Mouse (Mus musculus) frontal cortex, postnatal 14 days (tissue): Measurements from ENCODE around the gene Olfr809.

Experiments
- DNase-seq, 2 experiments: peaks; one replicate each; pipeline ENCODE4 v3.0.0; 2022; ENCODE audit warnings: low spot score in 2 of 2

Gene Olfr809

DNA sequence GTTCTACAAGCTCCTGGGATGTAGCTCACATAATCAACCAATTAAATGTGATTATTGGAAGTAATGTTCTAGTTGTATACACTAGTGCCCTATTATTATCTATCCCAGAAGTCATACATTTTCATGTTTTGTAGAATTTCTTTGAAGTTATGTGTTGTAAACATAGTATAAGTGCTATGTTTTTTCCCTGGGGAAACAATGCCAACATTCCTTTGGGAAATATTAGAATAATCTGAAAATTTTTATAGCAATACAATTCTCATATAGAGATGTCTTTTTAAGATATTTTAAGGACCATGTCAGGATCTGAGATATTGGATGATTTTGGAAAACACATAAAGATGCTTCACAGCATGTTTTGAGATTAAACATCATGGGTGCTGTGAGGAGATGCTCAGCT lies at the start of gene Olfr809:
TSS of gene Olfr809 (plus strand) at position 301 of the 400 bp plus-strand sequence.
- DNase-seq, result no peak

GRCm38 (mm10) chr10:129729275-129729674 lies 45.2 kb upstream of the Olfr809 start, which contains the start of gene Olfr805:
Gene Olfr805, minus strand, starts transcription at chr10:129729375.
- DNase-seq, result no peak

- DNase-seq, result no peak
These were observed 32.6 kb upstream of the Olfr809 start, which contains the start of gene Olfr806 for GRCm38 (mm10) chr10:129741821-129742220. Gene Olfr806, minus strand, starts transcription at chr10:129741921.

GRCm38 (mm10) chr10:129757693-129758092 lies 16.7 kb upstream of the Olfr809 start, which contains the start of gene Olfr807:
Gene Olfr807, minus strand, starts transcription at chr10:129757793.
- DNase-seq, result no peak

GRCm38 (mm10) chr10:129765182-129765581 lies 9.3 kb upstream of the Olfr809 start, which contains the start of gene Olfr808:
Gene Olfr808, plus strand, starts transcription at chr10:129765482.
- DNase-seq, result no peak

GRCm38 (mm10) chr10:129778123-129778522 lies 3.7 kb downstream of the Olfr809 start:
- no peak for DNase-seq

- DNase-seq, result no peak
These were observed 20.4 kb downstream of the Olfr809 start, which contains the start of gene Olfr810 for GRCm38 (mm10) chr10:129794817-129795216. Gene Olfr810, minus strand, starts transcription at chr10:129794917.

- no peak for DNase-seq
These were observed 29.9 kb downstream of the Olfr809 start, which contains the start of gene Olfr811 for GRCm38 (mm10) chr10:129804296-129804695. Gene Olfr811, minus strand, starts transcription at chr10:129804396.
